Mouse (Mus musculus) kidney, embryonic 15.5 days (tissue): ENCODE data around the gene Gm15517. TPM values are rescaled to one million over a fixed set of nuclear protein-coding genes. Genes with fewer than 3 reads are reported as not detected.

Experiments used
- ATAC-seq: fragments of 200-750 bp; cut with Nextera tagmentation; replicated peaks from 2 replicates; pipeline ENCODE4 v1.8.0; 2017; ENCODE audit warnings: moderate TSS enrichment; ENCODE audit not compliant: low FRiP score
- H3K27ac ChIP-seq: fragments of 300-500 bp; sonication (generic); 2 replicates; pipeline ENCODE4 v1.5.1; 2015; ENCODE audit warnings: mild to moderate bottlenecking, inconsistent platforms
- H3K27me3 ChIP-seq: fragments of 300-500 bp; sonication (generic); 2 replicates; pipeline ENCODE4 v1.6.1; 2015; ENCODE audit warnings: inconsistent platforms
- H3K36me3 ChIP-seq: fragments of 300-500 bp; sonication (generic); 2 replicates; pipeline ENCODE4 v1.6.1; 2015; ENCODE audit warnings: inconsistent platforms
- H3K4me1 ChIP-seq: fragments of 300-500 bp; sonication (generic); 2 replicates; pipeline ENCODE4 v1.6.1; 2015; ENCODE audit warnings: inconsistent platforms
- H3K4me2 ChIP-seq: fragments of 300-500 bp; sonication (generic); 2 replicates; pipeline ENCODE4 v1.6.1; 2015; ENCODE audit warnings: moderate library complexity, mild to moderate bottlenecking, inconsistent platforms
- H3K4me3 ChIP-seq: fragments of 300-500 bp; sonication (generic); replicated peaks from 2 replicates; pipeline ENCODE4 v1.5.1; 2015; ENCODE audit warnings: mild to moderate bottlenecking, inconsistent platforms
- H3K9ac ChIP-seq: fragments of 300-500 bp; sonication (generic); 2 replicates; pipeline ENCODE4 v1.6.1; 2015; ENCODE audit warnings: mild to moderate bottlenecking, inconsistent platforms
- H3K9me3 ChIP-seq: fragments of 300-500 bp; sonication (generic); replicated peaks from 2 replicates; pipeline ENCODE4 v1.6.1; 2016; ENCODE audit warnings: inconsistent platforms
- WGBS: fragments of 180-500 bp; shearing (Covaris S2); methylation state at CpG from one replicate; pipeline ENCODE4 v1.1.7; 2015; ENCODE audit warnings: mixed read lengths; 5-methylcytosine and 5-hydroxymethylcytosine counted together
- polyA plus RNA-seq: library from polyadenylated mRNA; unstranded; fragments of >200 nt; fragmentation: Nextera tagmentation; extraction: Ambion mirVana; gene quantifications from 2 replicates; pipeline ENCODE4 v1.2.1, GENCODE M21; 2015

Gm15517 gene
- polyA plus RNA-seq, 1 experiment from 2014 or later = not detected

GRCm38 (mm10) chr7:44304463-44304774 is 43.2 kb downstream of the Gm15517 start:
- Histone ChIP-seq H3K4me2 (peak overlapping the region; percentile 70), H3K4me1 (peaks cover 36% of the 10 kb centered on the region), H3K4me3 (peak overlapping the region; percentile 67), H3K9ac (peak overlapping the region; percentile 77), H3K27me3 (peaks cover 16% of the 10 kb centered on the region), H3K36me3 (no peaks in the 10 kb centered on the region), H3K9me3 (no peaks in the 10 kb centered on the region), H3K27ac (peak overlapping the region; percentile 94)
- under 1% methylated on average over 25 of the region's 25 CpGs for WGBS
- ATAC-seq = peak; percentile 7; the same call in 1 of the 2 replicates

GRCm38 (mm10) chr7:44304775-44305641 is 43.8 kb downstream of the Gm15517 start:
- H3K9me3 ChIP-seq = no peaks in the 10 kb centered on the region
- peak overlapping the region; percentile 70 for H3K4me2 ChIP-seq
- peak overlapping the region; percentile 94 for H3K27ac ChIP-seq
- peaks cover 36% of the 10 kb centered on the region for H3K4me1 ChIP-seq
- peak; percentile 95 for ATAC-seq
- peak overlapping the region; percentile 77 for H3K9ac ChIP-seq
- WGBS = under 1% methylated on average over 49 of the region's 49 CpGs
- peaks cover 20% of the 10 kb centered on the region for H3K27me3 ChIP-seq
- H3K36me3 ChIP-seq = no peaks in the 10 kb centered on the region
- peak overlapping the region; percentile 67 for H3K4me3 ChIP-seq

- Histone ChIP-seq H3K9ac (0 out of 2 replicates have a peak overlapping the region, but pooled peaks have one; percentile 0), H3K27ac (peak overlapping the region; percentile 94)
- WGBS = 11% methylated on average over 16 of the region's 16 CpGs
These were observed 44.4 kb downstream of the Gm15517 start for GRCm38 (mm10) chr7:44305686-44306085.

GRCm38 (mm10) chr7:44306516-44307240 is 45.4 kb downstream of the Gm15517 start, which contains the start of gene Clec11a:
TSS of gene Clec11a (minus strand) at chr7:44306902.
- peak within 1 kb of the TSS; percentile 94 for H3K27ac ChIP-seq
- 0 out of 2 replicates have a peak within 1 kb of the TSS, but pooled peaks have one; percentile 0 for H3K9ac ChIP-seq
- H3K4me2 ChIP-seq = peak within 1 kb of the TSS; percentile 70
- WGBS = 54% methylated on average over 6 of the region's 6 CpGs
- peaks cover 34% of the 10 kb centered on the region for H3K27me3 ChIP-seq
- no peak for ATAC-seq
- no peaks in the 10 kb centered on the region for H3K9me3 ChIP-seq
- H3K4me1 ChIP-seq = peaks cover 52% of the 10 kb centered on the region
- no peaks in the 10 kb centered on the region for H3K36me3 ChIP-seq
- H3K4me3 ChIP-seq = peak within 1 kb of the TSS; percentile 67

More at GRCm38 (mm10) chr7:44305686-44306085, 44.4 kb downstream of the Gm15517 start:
- Histone ChIP-seq H3K27me3 (peaks cover 25% of the 10 kb centered on the region), H3K9me3 (no peaks in the 10 kb centered on the region), H3K4me2 (peak overlapping the region; percentile 70), H3K36me3 (no peaks in the 10 kb centered on the region), H3K4me3 (peak overlapping the region; percentile 67), H3K4me1 (peaks cover 42% of the 10 kb centered on the region)
- ATAC-seq = no peak

- no peaks in the 10 kb centered on the region for H3K36me3 ChIP-seq
- peaks cover 36% of the 10 kb centered on the region for H3K27me3 ChIP-seq
- H3K9me3 ChIP-seq = no peaks in the 10 kb centered on the region
- no peak overlapping the region; the same call in 1 of the 2 replicates for H3K4me2 ChIP-seq
- peaks cover 60% of the 10 kb centered on the region for H3K4me1 ChIP-seq
- ATAC-seq = no peak
- H3K4me3 ChIP-seq = no peak overlapping the region
- H3K27ac ChIP-seq = 0 out of 2 replicates have a peak overlapping the region, but pooled peaks have one; percentile 9
- WGBS = 29% methylated on average over 9 of the region's 9 CpGs
- H3K9ac ChIP-seq = no peak overlapping the region
These were observed 46.2 kb downstream of the Gm15517 start for GRCm38 (mm10) chr7:44307261-44308020.

DNA sequence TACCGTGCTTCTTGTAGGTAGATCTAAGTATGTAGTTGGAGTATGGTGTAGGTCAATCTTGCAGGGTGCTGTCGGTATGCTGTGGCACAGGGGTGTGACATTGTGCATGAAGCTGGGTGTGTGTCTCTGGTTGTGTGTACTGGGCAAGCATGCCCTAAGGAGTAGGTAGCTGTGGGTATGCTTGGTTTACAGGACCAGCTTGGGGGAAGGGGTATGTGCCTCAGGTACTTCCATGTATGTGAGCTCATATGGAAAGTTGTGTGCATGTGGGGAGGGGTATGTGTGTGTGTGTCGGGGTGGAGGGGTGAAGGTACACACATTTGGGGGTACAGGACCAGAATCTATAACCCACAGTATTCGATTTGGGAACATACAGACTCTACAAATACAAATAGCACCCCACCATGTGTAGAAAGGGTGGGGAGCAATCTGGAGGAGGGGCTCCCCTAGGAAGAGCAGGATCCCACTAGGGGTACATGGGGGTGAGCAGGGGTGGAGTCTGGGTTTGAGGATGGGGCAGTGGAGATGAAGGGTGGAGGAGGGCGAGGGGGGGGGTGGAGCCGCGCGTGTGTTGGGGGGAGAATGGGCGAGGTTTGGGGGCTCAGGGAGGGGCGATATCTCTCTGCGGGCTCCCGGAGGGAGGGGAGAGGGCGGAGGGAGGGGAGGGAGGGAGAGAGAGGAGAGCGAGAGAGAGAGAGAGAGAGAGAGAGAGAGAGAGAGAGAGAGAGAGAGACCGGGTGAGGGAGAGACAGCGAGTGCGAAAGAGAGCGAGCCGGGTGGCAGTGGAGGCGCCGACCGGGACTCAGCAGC is 48.4 kb downstream of the Gm15517 start, which contains the start of gene Shank1:
TSS of gene Shank1 (plus strand) at position 779 of the 810 bp plus-strand sequence.
- H3K9ac ChIP-seq = peak within 1 kb of the TSS; percentile 54
- no peaks in the 10 kb centered on the region for H3K9me3 ChIP-seq
- peak within 1 kb of the TSS; percentile 95 for H3K4me2 ChIP-seq
- peak within 1 kb of the TSS; percentile 49 for H3K4me3 ChIP-seq
- no peaks in the 10 kb centered on the region for H3K36me3 ChIP-seq
- no peak for ATAC-seq
- 26% methylated on average over 12 of the region's 22 CpGs for WGBS
- H3K27ac ChIP-seq = peak within 1 kb of the TSS; percentile 51
- H3K27me3 ChIP-seq = peaks cover 44% of the 10 kb centered on the region
- H3K4me1 ChIP-seq = peaks cover 54% of the 10 kb centered on the region

- WGBS = 1% methylated on average over 37 of the region's 40 CpGs
- Histone ChIP-seq H3K27ac (peak overlapping the region; percentile 51), H3K9ac (peak overlapping the region; percentile 54), H3K9me3 (no peaks in the 10 kb centered on the region), H3K4me3 (peak overlapping the region; percentile 49), H3K4me2 (peak overlapping the region; percentile 95), H3K36me3 (no peaks in the 10 kb centered on the region), H3K4me1 (peaks cover 54% of the 10 kb centered on the region), H3K27me3 (peaks cover 44% of the 10 kb centered on the region)
- peak; percentile 14; the same call in 1 of the 2 replicates for ATAC-seq
These were observed 49.1 kb downstream of the Gm15517 start for GRCm38 (mm10) chr7:44310285-44310877.

DNA sequence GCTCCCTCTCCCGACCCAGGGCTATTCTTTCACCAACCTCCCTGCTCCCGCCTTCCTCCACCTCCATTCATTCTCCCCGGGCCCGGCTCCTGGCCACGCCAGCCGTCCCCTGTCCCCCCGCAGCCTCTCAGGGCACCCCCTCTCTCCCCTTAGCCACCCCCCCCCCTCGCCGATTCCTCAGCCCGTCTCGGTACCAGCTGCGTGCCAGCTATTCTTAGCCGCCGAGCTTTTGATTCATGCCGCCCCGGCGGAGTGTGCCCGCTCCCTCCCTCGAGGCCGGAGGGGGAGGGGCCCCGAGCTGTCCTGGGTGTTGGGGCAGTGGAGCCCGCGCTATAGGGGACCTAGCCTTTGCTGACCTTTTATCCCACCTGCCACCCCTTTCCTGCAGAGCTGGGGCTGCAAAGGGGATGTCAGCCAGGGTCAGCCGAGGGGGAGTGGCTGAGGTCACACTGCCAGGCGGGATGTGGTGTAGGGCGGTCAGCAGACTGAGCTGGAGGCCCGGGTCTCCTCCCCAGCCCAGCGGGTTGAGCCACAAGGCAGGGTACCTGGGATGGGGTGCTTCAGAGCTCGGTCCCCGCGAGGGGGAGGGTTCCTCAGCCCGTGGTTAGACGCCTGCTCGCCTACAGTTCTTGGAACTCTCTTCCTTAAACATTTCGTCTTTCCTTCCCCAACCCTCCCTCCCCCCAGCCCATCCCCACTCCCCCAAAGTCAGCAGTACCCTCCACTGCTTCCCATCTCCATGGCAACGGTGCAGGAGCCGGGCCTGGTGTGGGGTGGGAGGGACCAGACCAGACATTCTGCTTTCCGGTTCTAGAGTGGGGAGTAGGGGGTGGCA is 49.8 kb downstream of the Gm15517 start:
- Histone ChIP-seq H3K4me2 (peak overlapping the region; percentile 95), H3K4me3 (peak overlapping the region; percentile 49), H3K36me3 (no peaks in the 10 kb centered on the region), H3K27ac (peak overlapping the region; percentile 51), H3K9ac (peak overlapping the region; percentile 54), H3K27me3 (peaks cover 44% of the 10 kb centered on the region), H3K4me1 (peaks cover 47% of the 10 kb centered on the region), H3K9me3 (no peaks in the 10 kb centered on the region)
- WGBS = under 1% methylated on average over 38 of the region's 38 CpGs
- ATAC-seq = peak; percentile 52
